Comparison of ENCODE assay signal across 8 mouse cellular contexts in genomic region chr2:156353265-156353692, GRCm38 (mm10). TPM values are rescaled to one million over a fixed set of nuclear protein-coding genes. Genes with fewer than 3 reads are reported as not detected.
DNase-seq lines count a peak whose midpoint lies in the region; ATAC-seq and TF ChIP-seq lines count a peak whose summit lies in the region.

No protein-coding gene starts in this region.

- H3K9ac ChIP-seq in lung, embryonic 14.5 days: no peak overlapping the region

- H3K4me2 ChIP-seq in lung, embryonic 14.5 days: no peak overlapping the region

- intact Hi-C loops in gastrocnemius, postnatal 36 days (cut with DNase I): no loop called here

- no peak overlapping the region for H3K4me3 ChIP-seq in lung, embryonic 14.5 days (ENCODE audit: low read depth, low read length)

- H3K27me3 ChIP-seq in lung, embryonic 14.5 days (ENCODE audit: insufficient read depth, low read length): no peaks in the 10 kb centered on the region

- TF ChIP-seq CTCF in lung, embryonic 14.5 days (IDR thresholded peaks at IDR 0.05; ENCODE audit: low read depth): no peak

- H3K4me1 ChIP-seq in lung, embryonic 14.5 days (ENCODE audit: insufficient read depth): no peaks in the 10 kb centered on the region

- WGBS in lung, embryonic 14.5 days: 24% methylated on average over 7 of the region's 7 CpGs

- no peaks in the 10 kb centered on the region for H3K9me3 ChIP-seq in lung, embryonic 14.5 days (ENCODE audit: low read depth, low read length)

- no peaks in the 10 kb centered on the region for H3K36me3 ChIP-seq in lung, embryonic 14.5 days (ENCODE audit: insufficient read depth)

- H3K27ac ChIP-seq in lung, embryonic 14.5 days (ENCODE audit: low read depth): no peak overlapping the region

- peak; percentile 60 for DNase-seq in adrenal gland, postnatal 14 days
- no peak for DNase-seq in adrenal gland, adult 8-10 months
- peak; percentile 38 for DNase-seq in lung, embryonic 14.5 days
- DNase-seq in lung, postnatal 25 days (ENCODE audit: low spot score): no peak
- DNase-seq in gastrocnemius, postnatal 36 days: peak; percentile 15 to 35
- DNase-seq in lung, postnatal 14 days: peak; percentile 5
- DNase-seq in thymus, postnatal 14 days: no peak
- no peak for DNase-seq in testis, postnatal 10 days (ENCODE audit: low spot score)

- peak; percentile 35; the same call in 1 of the 2 replicates for ATAC-seq in lung, embryonic 14.5 days (ENCODE audit: insufficient read depth)

RNA-seq across cellular contexts. Expression of gene Scand1, which starts 40.8 kb away (rescaled TPM):
- 93.5 and 97.9 TPM in 2 replicates for total RNA-seq in adrenal gland, postnatal 14 days (2021)
- 100 to 1,000 TPM in 3 of 4 experiments, 10 to 100 TPM in 1; 98.3 to 137 (median 105) TPM for total RNA-seq in adrenal gland, adult 8-10 months (2022)
- 61.0 and 66.3 TPM in 2 replicates for polyA plus RNA-seq in lung, embryonic 14.5 days (2014; fragmentation: Nextera tagmentation; extraction: Ambion mirVana)
- 10 to 100 TPM; 51.6 to 57.5 TPM for total RNA-seq in gastrocnemius, postnatal 36 days (2021)

RNA-seq across cellular contexts. Expression of gene Cnbd2, which starts 41.2 kb away (rescaled TPM):
- total RNA-seq in adrenal gland, postnatal 14 days (2021): 1.5 and 2.6 TPM in 2 replicates
- total RNA-seq in adrenal gland, adult 8-10 months (2022): 1 to 10 TPM; 2.4 to 5.1 (median 3.2) TPM
- polyA plus RNA-seq in lung, embryonic 14.5 days (2014; fragmentation: Nextera tagmentation; extraction: Ambion mirVana): 3.5 and 3.9 TPM in 2 replicates
- total RNA-seq in gastrocnemius, postnatal 36 days (2021): 1 to 10 TPM in 1 of 2 experiments, under 1 TPM in 1; 0.54 to 1.1 TPM

Comparison
In these comparisons a context has a peak if more than half of its experiments do, and no peak if none do; other contexts are left out.
1. DNase-seq: peak in adrenal gland, postnatal 14 days (single experiment), lung, embryonic 14.5 days (single experiment), gastrocnemius, postnatal 36 days (2 of 2) and lung, postnatal 14 days (single experiment); none in adrenal gland, adult 8-10 months (single experiment), lung, postnatal 25 days (single experiment), thymus, postnatal 14 days (single experiment) and testis, postnatal 10 days (single experiment).